Mouse (Mus musculus) heart, embryonic 11.5 days (tissue): Measurements from ENCODE around the gene Gimap4. TPM values are rescaled to one million over a fixed set of nuclear protein-coding genes. Genes with fewer than 3 reads are reported as not detected.

Experiments
- ATAC-seq: fragments of 200-750 bp; cut with Nextera tagmentation; replicated peaks from 2 replicates; pipeline ENCODE4 v1.8.0; 2017; ENCODE audit warnings: moderate library complexity; ENCODE audit not compliant: insufficient number of reproducible peaks, low FRiP score, low TSS enrichment
- H3K27ac ChIP-seq: fragments of 300-500 bp; sonication (generic); 2 replicates; pipeline ENCODE4 v1.5.1; 2014; ENCODE audit warnings: mild to moderate bottlenecking, low read depth, low read length
- H3K27me3 ChIP-seq: fragments of 300-500 bp; sonication (generic); 2 replicates; pipeline ENCODE4 v1.6.1; 2014; ENCODE audit warnings: mild to moderate bottlenecking, low read length, mixed read lengths; ENCODE audit not compliant: control insufficient read depth, insufficient read depth
- H3K36me3 ChIP-seq: fragments of 300-500 bp; sonication (generic); 2 replicates; pipeline ENCODE4 v1.6.1; 2014; ENCODE audit warnings: mild to moderate bottlenecking, low read length, moderate library complexity, mixed read lengths; ENCODE audit not compliant: control insufficient read depth, insufficient read depth
- H3K4me1 ChIP-seq: fragments of 300-500 bp; sonication (generic); 2 replicates; pipeline ENCODE4 v1.6.1; 2014; ENCODE audit warnings: low read length; ENCODE audit not compliant: control insufficient read depth, insufficient read depth
- H3K4me2 ChIP-seq: fragments of 300-500 bp; sonication (generic); 2 replicates; pipeline ENCODE4 v1.6.1; 2014; ENCODE audit warnings: mild to moderate bottlenecking, moderate library complexity
- H3K4me3 ChIP-seq: fragments of 300-500 bp; sonication (generic); 2 replicates; pipeline ENCODE4 v1.5.1; 2014; ENCODE audit warnings: low read depth, low read length
- H3K9ac ChIP-seq: fragments of 300-500 bp; sonication (generic); 2 replicates; pipeline ENCODE4 v1.6.1; 2014; ENCODE audit warnings: mild to moderate bottlenecking, low read depth, low read length, moderate library complexity
- H3K9me3 ChIP-seq: fragments of 300-500 bp; sonication (generic); replicated peaks from 2 replicates; pipeline ENCODE4 v1.6.1; 2016; ENCODE audit warnings: low read length; ENCODE audit not compliant: control insufficient read depth
- WGBS: fragments of 180-500 bp; shearing (Covaris S2); extraction: QIAGEN DNeasy Blood & Tissue Kit; methylation state at CpG from one replicate; pipeline ENCODE4 v1.1.7; 2014; ENCODE audit not compliant: insufficient replicate concordance; 5-methylcytosine and 5-hydroxymethylcytosine counted together
- polyA plus RNA-seq: library from polyadenylated mRNA; unstranded; fragments of >200 nt; fragmentation: Nextera tagmentation; extraction: Ambion mirVana; gene quantifications from 2 replicates; pipeline ENCODE4 v1.2.1, GENCODE M21; 2014

Gene Gimap4
- polyA plus RNA-seq, 1 experiment from 2014 or later = 8.6 TPM

DNA sequence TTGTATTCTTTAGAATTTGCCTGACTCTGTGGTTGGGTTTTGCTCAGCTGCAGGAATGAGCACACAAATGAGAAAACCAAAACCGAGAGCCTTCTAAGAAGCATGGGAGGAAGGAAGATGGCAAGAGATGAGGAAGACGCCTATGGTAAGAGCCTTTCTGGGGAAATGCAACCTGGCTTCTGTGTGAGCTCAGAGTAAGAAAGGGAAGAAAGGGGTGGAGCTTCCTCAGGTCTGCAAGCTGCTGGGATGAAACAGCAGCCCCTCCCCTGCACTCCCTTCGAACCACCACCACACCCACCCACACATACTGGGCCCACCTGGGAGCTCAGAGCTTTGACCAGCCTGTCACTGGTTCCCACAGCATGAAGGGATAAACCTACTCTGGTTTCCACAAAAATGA is 56.9 kb downstream of the Gimap4 start:
- Histone ChIP-seq H3K4me1 (peaks cover 11% of the 10 kb centered on the region), H3K9ac (no peak overlapping the region), H3K9me3 (no peaks in the 10 kb centered on the region), H3K36me3 (no peaks in the 10 kb centered on the region), H3K27me3 (peaks cover 23% of the 10 kb centered on the region), H3K27ac (no peak overlapping the region), H3K4me2 (no peak overlapping the region), H3K4me3 (no peak overlapping the region)
- 34% methylated on average over 3 of the region's 3 CpGs for WGBS
- no peak for ATAC-seq

Other genes with a start within 250 kb of the Gimap4 start
- gene Zfp467, start 238.7 kb upstream of the Gimap4 start, polyA plus RNA-seq = 17.3 and 17.8 TPM in 2 replicates
- 0.41 and 0.54 TPM in 2 replicates for gene Sspo, start 236.3 kb upstream of the Gimap4 start, polyA plus RNA-seq
- 19.8 and 24.1 TPM in 2 replicates for gene Atp6v0e2, start 146.9 kb upstream of the Gimap4 start, polyA plus RNA-seq
- 6.6 and 9.6 TPM in 2 replicates for gene Lrrc61, start 129.8 kb upstream of the Gimap4 start, polyA plus RNA-seq
- gene Rarres2, start 111.8 kb upstream of the Gimap4 start, polyA plus RNA-seq = 16.4 and 18.3 TPM in 2 replicates
- gene Gm45021, start 94.9 kb upstream of the Gimap4 start, polyA plus RNA-seq = 0.77 and 1.3 TPM in 2 replicates
- gene Repin1, start 90.7 kb upstream of the Gimap4 start, polyA plus RNA-seq = 22.0 and 26.5 TPM in 2 replicates
- gene Gm44965, start 90.6 kb upstream of the Gimap4 start, polyA plus RNA-seq = not detected in 2 replicates
- gene Zfp775, start 82.5 kb upstream of the Gimap4 start, polyA plus RNA-seq = 5.8 and 6.0 TPM in 2 replicates
- 0.66 and 0.83 TPM in 2 replicates for gene AI854703, start 57.8 kb upstream of the Gimap4 start, polyA plus RNA-seq
- gene Gimap8, start 37.3 kb upstream of the Gimap4 start, polyA plus RNA-seq = 0.26 and 0.68 TPM in 2 replicates
- gene Gimap9, start 8.4 kb upstream of the Gimap4 start, polyA plus RNA-seq = 8.8 and 10.6 TPM in 2 replicates
- gene Gimap6, start 23.7 kb downstream of the Gimap4 start, polyA plus RNA-seq = 30.5 and 30.6 TPM in 2 replicates
- 2.6 and 4.8 TPM in 2 replicates for gene Gm28053, start 34.1 kb downstream of the Gimap4 start, polyA plus RNA-seq
- not detected in 2 replicates for gene Gimap7, start 34.1 kb downstream of the Gimap4 start, polyA plus RNA-seq
- 17.6 and 22.5 TPM in 2 replicates for gene Gimap1, start 54.5 kb downstream of the Gimap4 start, polyA plus RNA-seq
- 5.3 and 5.9 TPM in 2 replicates for gene Gimap5, start 61.6 kb downstream of the Gimap4 start, polyA plus RNA-seq
- not detected in 2 replicates for gene Gimap3, start 86.3 kb downstream of the Gimap4 start, polyA plus RNA-seq
- gene Tmem176a, start 156.4 kb downstream of the Gimap4 start, polyA plus RNA-seq = 104 and 108 TPM in 2 replicates
- 219 and 237 TPM in 2 replicates for gene Tmem176b, start 156.9 kb downstream of the Gimap4 start, polyA plus RNA-seq
- gene Aoc1, start 188.3 kb downstream of the Gimap4 start, polyA plus RNA-seq = not detected in 2 replicates
- 0.08 and 0.14 TPM in 2 replicates for gene 1600015I10Rik, start 245.3 kb downstream of the Gimap4 start, polyA plus RNA-seq